Mouse (Mus musculus) midbrain, embryonic 14.5 days (tissue): ENCODE data around the gene Olfr370. TPM values are rescaled to one million over a fixed set of nuclear protein-coding genes. Genes with fewer than 3 reads are reported as not detected.
A peak's percentile ranks its signal among the peaks of the same experiment; 100 is the strongest.

Experiments
- ATAC-seq: fragments of 200-750 bp; cut with Nextera tagmentation; 2 replicates; pipeline ENCODE4 v1.8.0; 2017; ENCODE audit warnings: moderate number of reproducible peaks, moderate library complexity; ENCODE audit not compliant: low FRiP score, low TSS enrichment
- DNase-seq: peaks from one replicate; pipeline ENCODE4 v3.0.0-alpha.2; 2015
- H3K27ac ChIP-seq: fragments of 300-500 bp; sonication (generic); replicated peaks from 2 replicates; pipeline ENCODE4 v1.5.1; 2014; ENCODE audit warnings: mild to moderate bottlenecking, low read depth, low read length, moderate library complexity
- H3K27me3 ChIP-seq: fragments of 300-500 bp; sonication (generic); 2 replicates; pipeline ENCODE4 v1.6.1; 2014; ENCODE audit warnings: low read length, control low read depth, mixed read lengths; ENCODE audit not compliant: control insufficient read depth, insufficient read depth
- H3K36me3 ChIP-seq: fragments of 300-500 bp; sonication (generic); 2 replicates; pipeline ENCODE4 v1.6.1; 2014; ENCODE audit warnings: low read length, control low read depth; ENCODE audit not compliant: control insufficient read depth, insufficient read depth
- H3K4me1 ChIP-seq: fragments of 300-500 bp; sonication (generic); 2 replicates; pipeline ENCODE4 v1.6.1; 2014; ENCODE audit warnings: mild to moderate bottlenecking, antibody characterized with exemption, low read length, control low read depth; ENCODE audit not compliant: control insufficient read depth, insufficient read depth
- H3K4me2 ChIP-seq: fragments of 300-500 bp; sonication (generic); 2 replicates; pipeline ENCODE4 v1.6.1; 2014; ENCODE audit warnings: mild to moderate bottlenecking, low read length, moderate library complexity
- H3K4me3 ChIP-seq: fragments of 300-500 bp; sonication (generic); replicated peaks from 2 replicates; pipeline ENCODE4 v1.5.1; 2014; ENCODE audit warnings: low read depth, low read length
- H3K9ac ChIP-seq: fragments of 300-500 bp; sonication (generic); replicated peaks from 2 replicates; pipeline ENCODE4 v1.6.1; 2014; ENCODE audit warnings: mild to moderate bottlenecking, low read length, moderate library complexity
- H3K9me3 ChIP-seq: fragments of 300-500 bp; sonication (generic); 2 replicates; pipeline ENCODE4 v1.6.1; 2016; ENCODE audit warnings: low read length, control low read depth, mixed read lengths; ENCODE audit not compliant: control insufficient read depth
- WGBS: fragments of 180-500 bp; shearing (Covaris S2); extraction: QIAGEN DNeasy Blood & Tissue Kit; methylation state at CpG from one replicate; pipeline ENCODE4 v1.1.7; 2014; 5-methylcytosine and 5-hydroxymethylcytosine counted together
- polyA plus RNA-seq: library from polyadenylated mRNA; unstranded; fragments of >200 nt; fragmentation: Nextera tagmentation; extraction: Ambion mirVana; gene quantifications from 2 replicates; pipeline ENCODE4 v1.2.1, GENCODE M21; 2014

Gene Olfr370
- polyA plus RNA-seq, 1 experiment from 2014 or later, result not detected

- Histone ChIP-seq H3K4me3 (no peak overlapping the region), H3K27me3 (no peaks in the 10 kb centered on the region), H3K4me2 (no peak overlapping the region), H3K9me3 (no peaks in the 10 kb centered on the region), H3K9ac (no peak overlapping the region), H3K36me3 (peaks cover 17% of the 10 kb centered on the region), H3K27ac (no peak overlapping the region), H3K4me1 (0 out of 2 replicates have a peak, but pooled peaks cover 10% of the 10 kb centered on the region)
- ATAC-seq (no peak), DNase-seq (no peak)
- WGBS, result 73% methylated on average over 17 of the region's 17 CpGs
These were observed 42.8 kb downstream of the Olfr370 start for GRCm38 (mm10) chr8:83578131-83579055.

GRCm38 (mm10) chr8:83579676-83580075 is 44.1 kb downstream of the Olfr370 start:
- DNase-seq (no peak), ATAC-seq (no peak)
- Histone ChIP-seq H3K4me2 (no peak overlapping the region), H3K27ac (no peak overlapping the region), H3K27me3 (no peaks in the 10 kb centered on the region), H3K4me1 (0 out of 2 replicates have a peak, but pooled peaks cover 10% of the 10 kb centered on the region), H3K4me3 (no peak overlapping the region), H3K9ac (no peak overlapping the region), H3K36me3 (peaks cover 9% of the 10 kb centered on the region; the same call in 1 of the 2 replicates), H3K9me3 (no peaks in the 10 kb centered on the region)
- WGBS, result 90% methylated on average over 8 of the region's 8 CpGs

- Histone ChIP-seq H3K4me2 (no peak overlapping the region), H3K4me3 (no peak overlapping the region), H3K9ac (no peak overlapping the region), H3K27ac (no peak overlapping the region), H3K27me3 (no peaks in the 10 kb centered on the region), H3K4me1 (0 out of 2 replicates have a peak, but pooled peaks cover 8% of the 10 kb centered on the region), H3K9me3 (no peaks in the 10 kb centered on the region), H3K36me3 (peaks cover 13% of the 10 kb centered on the region; the same call in 1 of the 2 replicates)
- DNase-seq, result no peak
- ATAC-seq, result no peak
- whole genome bisulfite sequencing, result 93% methylated on average over 8 of the region's 8 CpGs
These were observed 45.2 kb downstream of the Olfr370 start for GRCm38 (mm10) chr8:83580826-83581225.

- Histone ChIP-seq H3K4me1 (0 out of 2 replicates have a peak, but pooled peaks cover 8% of the 10 kb centered on the region), H3K4me3 (no peak overlapping the region), H3K27me3 (no peaks in the 10 kb centered on the region), H3K27ac (no peak overlapping the region), H3K9me3 (no peaks in the 10 kb centered on the region), H3K9ac (no peak overlapping the region), H3K36me3 (peaks cover 16% of the 10 kb centered on the region; the same call in 1 of the 2 replicates), H3K4me2 (no peak overlapping the region)
- ATAC-seq (no peak), DNase-seq (no peak)
- 89% methylated on average over 8 of the region's 8 CpGs for WGBS
These were observed 46.6 kb downstream of the Olfr370 start for GRCm38 (mm10) chr8:83582226-83582625.

GRCm38 (mm10) chr8:83583236-83583635 is 47.7 kb downstream of the Olfr370 start:
- no peak overlapping the region for H3K4me2 ChIP-seq
- no peak overlapping the region for H3K9ac ChIP-seq
- no peaks in the 10 kb centered on the region for H3K9me3 ChIP-seq
- ATAC-seq (no peak), DNase-seq (no peak)
- H3K4me1 ChIP-seq, result 0 out of 2 replicates have a peak, but pooled peaks cover 6% of the 10 kb centered on the region
- no peak overlapping the region for H3K27ac ChIP-seq
- no peaks in the 10 kb centered on the region for H3K27me3 ChIP-seq
- no peak overlapping the region for H3K4me3 ChIP-seq
- peaks cover 24% of the 10 kb centered on the region; the same call in 1 of the 2 replicates for H3K36me3 ChIP-seq
- WGBS, result 84% methylated on average over 15 of the region's 15 CpGs

- no peak overlapping the region for H3K9ac ChIP-seq
- H3K9me3 ChIP-seq, result no peaks in the 10 kb centered on the region
- H3K36me3 ChIP-seq, result peaks cover 33% of the 10 kb centered on the region; the same call in 1 of the 2 replicates
- no peak overlapping the region for H3K27ac ChIP-seq
- peaks cover 9% of the 10 kb centered on the region; the same call in 1 of the 2 replicates for H3K4me1 ChIP-seq
- no peak overlapping the region for H3K4me2 ChIP-seq
- ATAC-seq (no peak), DNase-seq (no peak)
- H3K27me3 ChIP-seq, result no peaks in the 10 kb centered on the region
- WGBS, result 79% methylated on average over 1 of the region's 1 CpGs
- no peak overlapping the region for H3K4me3 ChIP-seq
These were observed 49.2 kb downstream of the Olfr370 start for GRCm38 (mm10) chr8:83584771-83585170.

GRCm38 (mm10) chr8:83585333-83585732 is 49.8 kb downstream of the Olfr370 start:
- no peak for ATAC-seq
- Histone ChIP-seq H3K4me2 (no peak overlapping the region), H3K4me1 (peaks cover 15% of the 10 kb centered on the region), H3K27ac (no peak overlapping the region), H3K4me3 (no peak overlapping the region), H3K27me3 (no peaks in the 10 kb centered on the region), H3K36me3 (peaks cover 38% of the 10 kb centered on the region), H3K9me3 (no peaks in the 10 kb centered on the region), H3K9ac (no peak overlapping the region)
- no peak for DNase-seq
- WGBS, result 97% methylated on average over 3 of the region's 3 CpGs

GRCm38 (mm10) chr8:83587644-83588043 is 52.1 kb downstream of the Olfr370 start:
- ATAC-seq, result no peak
- Histone ChIP-seq H3K27me3 (no peaks in the 10 kb centered on the region), H3K36me3 (peaks cover 35% of the 10 kb centered on the region), H3K9me3 (no peaks in the 10 kb centered on the region), H3K4me1 (peaks cover 35% of the 10 kb centered on the region), H3K4me2 (peak overlapping the region; percentile 1; the same call in 1 of the 2 replicates), H3K9ac (no peak overlapping the region), H3K27ac (no peak overlapping the region), H3K4me3 (no peak overlapping the region)
- no peak for DNase-seq
- 93% methylated on average over 6 of the region's 6 CpGs for WGBS
